Mouse (Mus musculus): ENCODE measurements around the gene Hoxd4. TPM values are rescaled to one million over a fixed set of nuclear protein-coding genes. Genes with fewer than 3 reads are reported as not detected.

Gene Hoxd4
- polyA plus RNA-seq, 1 experiment from 2014 or later = not detected

GRCm38 (mm10) chr2:74774359-74774758, 62.6 kb downstream of the Hoxd4 start:
- no peak for ATAC-seq
- Histone ChIP-seq H3K4me2 (ENCODE audit: low read length) (no peak overlapping the region), H3K36me3 (ENCODE audit: control insufficient read depth, insufficient read depth, low read length) (no peaks in the 10 kb centered on the region), H3K4me1 (ENCODE audit: control insufficient read depth, insufficient read depth, low read length) (no peaks in the 10 kb centered on the region), H3K9ac (ENCODE audit: low read depth, low read length) (no peak overlapping the region), H3K4me3 (ENCODE audit: low read depth, low read length) (no peak overlapping the region), H3K27ac (ENCODE audit: low read length) (no peak overlapping the region), H3K9me3 (replicated peaks; ENCODE audit: control insufficient read depth, low read length, poor library complexity, severe bottlenecking) (no peaks in the 10 kb centered on the region), H3K27me3 (ENCODE audit: control insufficient read depth, insufficient read depth, low read depth, low read length) (no peaks in the 10 kb centered on the region)
- 78% methylated on average over 2 of the region's 2 CpGs for WGBS

GRCm38 (mm10) chr2:74777536-74778275, 66.0 kb downstream of the Hoxd4 start:
- Histone ChIP-seq H3K4me3 (ENCODE audit: low read depth, low read length) (no peak overlapping the region), H3K9me3 (replicated peaks; ENCODE audit: control insufficient read depth, low read length, poor library complexity, severe bottlenecking) (no peaks in the 10 kb centered on the region), H3K27me3 (ENCODE audit: control insufficient read depth, insufficient read depth, low read depth, low read length) (no peaks in the 10 kb centered on the region), H3K36me3 (ENCODE audit: control insufficient read depth, insufficient read depth, low read length) (no peaks in the 10 kb centered on the region), H3K4me1 (ENCODE audit: control insufficient read depth, insufficient read depth, low read length) (no peaks in the 10 kb centered on the region), H3K9ac (ENCODE audit: low read depth, low read length) (no peak overlapping the region), H3K4me2 (ENCODE audit: low read length) (no peak overlapping the region), H3K27ac (ENCODE audit: low read length) (no peak overlapping the region)
- no peak for ATAC-seq
- WGBS = 74% methylated on average over 13 of the region's 13 CpGs

MicroRNAs encoded within 50 kb of the gene (microRNA counts, 519-probe panel; counts per million panel counts)
- 870 counts per million, percentile 21 among the panel's probes with 10 or more counts for microRNA mmu-miR-10b

Small RNA genes within 50 kb of the gene (microRNA-seq; reads per million reads assigned to microRNA genes)
- not detected for gene Gm44463
- 451 reads per million, percentile 71 among the genes with 10 or more reads in this experiment for gene Mir10b

Other genes with a start within 250 kb of the Hoxd4 start
- 52.0 and 55.2 TPM in 2 replicates for gene Lnpk, start 132.5 kb upstream of the Hoxd4 start, polyA plus RNA-seq (2015; fragmentation: Nextera tagmentation; extraction: Ambion mirVana)
- gene Evx2, start 52.4 kb upstream of the Hoxd4 start, polyA plus RNA-seq (2015; fragmentation: Nextera tagmentation; extraction: Ambion mirVana) = 0.21 and 0.42 TPM in 2 replicates
- not detected in 2 replicates for gene Hoxd13, start 43.6 kb upstream of the Hoxd4 start, polyA plus RNA-seq (2015; fragmentation: Nextera tagmentation; extraction: Ambion mirVana)
- gene Hoxd12, start 36.9 kb upstream of the Hoxd4 start, polyA plus RNA-seq (2015; fragmentation: Nextera tagmentation; extraction: Ambion mirVana) = not detected in 2 replicates
- not detected in 2 replicates for gene Hoxd11, start 32.4 kb upstream of the Hoxd4 start, polyA plus RNA-seq (2015; fragmentation: Nextera tagmentation; extraction: Ambion mirVana)
- gene Hoxd10, start 20.0 kb upstream of the Hoxd4 start, polyA plus RNA-seq (2015; fragmentation: Nextera tagmentation; extraction: Ambion mirVana) = not detected in 2 replicates
- gene Hoxd9, start 14.2 kb upstream of the Hoxd4 start, polyA plus RNA-seq (2015; fragmentation: Nextera tagmentation; extraction: Ambion mirVana) = not detected in 2 replicates
- not detected in 2 replicates for gene Hoxd8, start 7.3 kb upstream of the Hoxd4 start, polyA plus RNA-seq (2015; fragmentation: Nextera tagmentation; extraction: Ambion mirVana)
- gene Hoxd3, start within 50 bp of the Hoxd4 start, polyA plus RNA-seq (2015; fragmentation: Nextera tagmentation; extraction: Ambion mirVana) = 0.17 TPM in 1 of 2 replicates, not detected in the other
- not detected in 2 replicates for gene Gm28230, start 14.8 kb downstream of the Hoxd4 start, polyA plus RNA-seq (2015; fragmentation: Nextera tagmentation; extraction: Ambion mirVana)
- 0.11 TPM in 1 of 2 replicates, not detected in the other for gene Hoxd1, start 51.1 kb downstream of the Hoxd4 start, polyA plus RNA-seq (2015; fragmentation: Nextera tagmentation; extraction: Ambion mirVana)
- gene Mtx2, start 113.9 kb downstream of the Hoxd4 start, polyA plus RNA-seq (2015; fragmentation: Nextera tagmentation; extraction: Ambion mirVana) = 155 and 158 TPM in 2 replicates

All from midbrain, embryonic 16.5 days (tissue).